Mouse (Mus musculus) B cell, adult 67 days (primary cell): ENCODE results near the gene Tigd4. TPM values are rescaled to one million over a fixed set of nuclear protein-coding genes. Genes with fewer than 3 reads are reported as not detected.

Experiments
- total RNA-seq, 2 experiments: library from RNA; stranded (reverse); gene quantifications; 4 replicates each; pipeline ENCODE4 v1.2.4; 2023

The Tigd4 gene
- not detected for total RNA-seq

DNA sequence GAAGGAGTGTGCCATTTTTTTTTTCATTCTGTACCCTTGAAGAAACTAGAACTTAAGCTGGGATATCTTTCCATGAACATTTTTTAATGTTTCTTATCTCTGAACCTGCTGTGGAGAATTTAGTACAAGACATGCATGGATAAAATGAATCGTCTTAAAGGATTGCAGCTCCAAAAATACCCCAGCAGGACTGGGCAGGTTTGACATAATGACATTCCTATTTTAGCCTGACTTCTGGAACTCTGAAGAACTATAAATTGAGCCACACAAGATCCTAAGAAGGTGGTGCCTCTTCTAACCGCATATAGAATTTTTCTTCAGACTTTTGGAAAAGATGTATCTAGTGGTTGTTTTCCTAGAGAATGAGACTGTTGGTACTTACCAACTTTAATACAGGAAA lies at the start of gene Tigd4:
Gene Tigd4 (plus strand): TSS at position 301 of the 400 bp plus-strand sequence.

DNA sequence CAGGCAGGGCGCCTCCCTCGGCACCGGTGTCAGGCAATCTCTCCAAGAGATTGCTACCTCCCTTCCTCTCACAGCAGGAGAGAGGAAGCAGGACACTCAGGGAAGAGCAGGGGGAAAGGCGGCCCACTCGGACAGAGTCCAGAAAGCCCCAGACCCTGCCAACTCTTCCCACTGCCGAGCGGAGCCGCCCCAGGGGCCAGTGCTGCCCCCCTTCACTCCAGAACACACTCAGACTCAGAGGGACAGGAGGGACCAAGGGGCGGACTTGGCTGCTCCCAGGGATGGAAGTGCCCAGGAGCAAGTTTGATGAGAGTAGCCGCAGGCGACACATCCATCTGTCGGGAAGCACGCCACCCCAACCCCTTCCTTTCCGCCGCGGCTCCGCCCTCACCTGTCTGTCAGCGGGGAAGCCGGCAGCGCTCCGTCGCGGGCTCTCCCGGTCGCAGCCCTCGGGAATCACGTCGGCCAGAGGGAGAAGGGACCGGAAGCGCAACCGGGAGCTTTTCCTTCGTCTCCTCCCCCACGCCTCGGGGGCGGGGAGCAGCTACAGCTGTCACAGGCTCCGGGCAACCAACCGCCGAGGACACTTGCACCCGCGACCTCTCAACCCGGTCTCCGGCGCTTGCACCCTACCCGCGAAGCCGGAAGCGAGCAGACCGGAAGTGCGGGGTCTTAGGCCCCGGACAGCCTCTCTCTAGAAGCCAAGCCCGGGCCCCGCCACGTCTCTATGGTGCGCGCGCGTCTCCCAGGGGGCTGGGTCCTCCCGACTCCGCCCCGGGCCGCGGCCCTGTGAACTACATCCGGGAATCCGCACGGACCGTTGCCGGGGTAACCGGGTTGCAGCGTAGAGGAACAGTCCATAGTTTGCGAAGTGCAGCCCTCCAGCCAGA lies 11.1 kb upstream of the Tigd4 start, which contains the start of gene Arfip1:
Gene Arfip1 (minus strand): TSS at position 603 of the 890 bp plus-strand sequence.

Other genes with a start within 250 kb of the Tigd4 start
- gene Fhdc1, start 113.1 kb upstream of the Tigd4 start, total RNA-seq = under 1 TPM in 1 of 2 experiments, not detected in 1; 0.23 TPM
- 10 to 100 TPM; 26.9 to 35.5 TPM for gene Arfip1, start 10.9 kb upstream of the Tigd4 start, total RNA-seq
- 10 to 100 TPM; 38.8 to 71.5 TPM for gene Tmem154, start 72.6 kb downstream of the Tigd4 start, total RNA-seq
- gene Fbxw7, start 221.7 kb downstream of the Tigd4 start, total RNA-seq = 10 to 100 TPM; 32.1 to 34.0 TPM